8 mouse cellular contexts compared by ENCODE assay signal in genomic region chr1:195091699-195092219, GRCm38 (mm10). TPM values are rescaled to one million over a fixed set of nuclear protein-coding genes. Genes with fewer than 3 reads are reported as not detected.
A peak's percentile ranks its signal among the peaks of the same experiment; 100 is the strongest.
DNase-seq lines count a peak whose midpoint lies in the region; ATAC-seq and TF ChIP-seq lines count a peak whose summit lies in the region.

No protein-coding gene starts in this region.

- H3K9me3 ChIP-seq in lung, embryonic 14.5 days (ENCODE audit: low read depth, low read length) = no peaks in the 10 kb centered on the region
- no peaks in the 10 kb centered on the region for H3K9me3 ChIP-seq in limb, embryonic 13.5 days
- H3K9me3 ChIP-seq in neural tube, embryonic 15.5 days (replicated peaks) = no peaks in the 10 kb centered on the region

- H3K27ac ChIP-seq in lung, embryonic 14.5 days (ENCODE audit: low read depth) = peak overlapping the region; percentile 54; the same call in 1 of the 2 replicates
- no peak overlapping the region for H3K27ac ChIP-seq in embryonic fibroblast, embryonic 13.5 days (ENCODE audit: insufficient read depth, low read length)
- no peak overlapping the region for H3K27ac ChIP-seq in limb, embryonic 13.5 days
- no peak overlapping the region for H3K27ac ChIP-seq in neural tube, embryonic 15.5 days (replicated peaks)

- H3K4me2 ChIP-seq in lung, embryonic 14.5 days = peak overlapping the region; percentile 65
- H3K4me2 ChIP-seq in limb, embryonic 13.5 days (replicated peaks) = peak overlapping the region; percentile 73
- H3K4me2 ChIP-seq in neural tube, embryonic 15.5 days = peak overlapping the region; percentile 70

- peak; percentile 84 for ATAC-seq in lung, embryonic 14.5 days (ENCODE audit: insufficient read depth)
- ATAC-seq in limb, embryonic 13.5 days (ENCODE audit: low FRiP score, low read depth) = peak; percentile 70; the same call in 1 of the 2 replicates
- ATAC-seq in neural tube, embryonic 15.5 days (ENCODE audit: low FRiP score) = peak; percentile 59

- H3K4me1 ChIP-seq in lung, embryonic 14.5 days (ENCODE audit: insufficient read depth) = no peaks in the 10 kb centered on the region
- H3K4me1 ChIP-seq in embryonic fibroblast, embryonic 13.5 days (ENCODE audit: control insufficient read depth, insufficient read depth, low read length) = 0 out of 2 replicates have a peak, but pooled peaks cover 2% of the 10 kb centered on the region
- peaks cover 8% of the 10 kb centered on the region for H3K4me1 ChIP-seq in limb, embryonic 13.5 days
- H3K4me1 ChIP-seq in neural tube, embryonic 15.5 days = peaks cover 10% of the 10 kb centered on the region

- H3K9ac ChIP-seq in lung, embryonic 14.5 days = peak overlapping the region; percentile 34
- peak overlapping the region; percentile 55 for H3K9ac ChIP-seq in limb, embryonic 13.5 days
- no peak overlapping the region for H3K9ac ChIP-seq in neural tube, embryonic 15.5 days (replicated peaks)

- peak overlapping the region; percentile 40 for H3K4me3 ChIP-seq in lung, embryonic 14.5 days (ENCODE audit: low read depth, low read length)
- peak overlapping the region; percentile 32 for H3K4me3 ChIP-seq in embryonic fibroblast, embryonic 13.5 days (ENCODE audit: insufficient read depth, low read length)
- peak overlapping the region; percentile 46 for H3K4me3 ChIP-seq in limb, embryonic 13.5 days
- peak overlapping the region; percentile 37 for H3K4me3 ChIP-seq in neural tube, embryonic 15.5 days (replicated peaks)

- 19% methylated on average over 11 of the region's 11 CpGs for WGBS in lung, embryonic 14.5 days
- WGBS in limb, embryonic 13.5 days = 17% methylated on average over 11 of the region's 11 CpGs
- 21% methylated on average over 11 of the region's 11 CpGs for WGBS in neural tube, embryonic 15.5 days

- TF ChIP-seq POLR2A in embryonic fibroblast, embryonic 13.5 days (IDR thresholded peaks at IDR 0.05; ENCODE audit: low read depth, low read length) = no peak

- no peak for TF ChIP-seq CTCF in lung, embryonic 14.5 days (IDR thresholded peaks at IDR 0.05; ENCODE audit: low read depth)
- TF ChIP-seq CTCF in embryonic fibroblast, embryonic 13.5 days (IDR thresholded peaks at IDR 0.05; ENCODE audit: borderline replicate concordance, insufficient read depth, low read length) = no peak

- H3K36me3 ChIP-seq in lung, embryonic 14.5 days (ENCODE audit: insufficient read depth) = peaks cover 5% of the 10 kb centered on the region; the same call in 1 of the 2 replicates
- H3K36me3 ChIP-seq in limb, embryonic 13.5 days = peaks cover 5% of the 10 kb centered on the region
- H3K36me3 ChIP-seq in neural tube, embryonic 15.5 days = 0 out of 2 replicates have a peak, but pooled peaks cover 3% of the 10 kb centered on the region

- DNase-seq in lung, embryonic 14.5 days = no peak
- DNase-seq in lung, postnatal 14 days = no peak
- DNase-seq in adrenal gland, adult (ENCODE audit: inconsistent age in 2 of 2, low spot score in 1 of 2) = no peak
- DNase-seq in Muller cell, postnatal 12 days (ENCODE audit: inconsistent ontology term) = no peak
- no peak for DNase-seq in embryo, embryonic 10 days (ENCODE audit: low spot score)

- no peaks in the 10 kb centered on the region for H3K27me3 ChIP-seq in lung, embryonic 14.5 days (ENCODE audit: insufficient read depth, low read length)
- no peaks in the 10 kb centered on the region for H3K27me3 ChIP-seq in limb, embryonic 13.5 days
- H3K27me3 ChIP-seq in neural tube, embryonic 15.5 days (replicated peaks) = no peaks in the 10 kb centered on the region

RNA-seq across cellular contexts. Expression of gene Cd46, which starts 0.3 kb away (rescaled TPM):
- polyA plus RNA-seq in lung, embryonic 14.5 days (2014; fragmentation: Nextera tagmentation; extraction: Ambion mirVana) = 0.68 and 1.2 TPM in 2 replicates
- 1.7 and 2.2 TPM in 2 replicates for polyA plus RNA-seq in embryonic fibroblast, embryonic 13.5 days (2011; ENCODE audit: insufficient read length, low read depth, missing spikeins)
- 1.0 and 1.4 TPM in 2 replicates for polyA plus RNA-seq in limb, embryonic 13.5 days (2015; fragmentation: Nextera tagmentation; extraction: Ambion mirVana)
- polyA plus RNA-seq in neural tube, embryonic 15.5 days (2015; fragmentation: Nextera tagmentation; extraction: Ambion mirVana) = 1.2 and 1.3 TPM in 2 replicates

RNA-seq across cellular contexts. Expression of gene Cr1l, which starts 39.6 kb away (rescaled TPM):
- 66.4 and 73.4 TPM in 2 replicates for polyA plus RNA-seq in lung, embryonic 14.5 days (2014; fragmentation: Nextera tagmentation; extraction: Ambion mirVana)
- polyA plus RNA-seq in embryonic fibroblast, embryonic 13.5 days (2011; ENCODE audit: insufficient read length, low read depth, missing spikeins) = 97.9 and 121 TPM in 2 replicates
- 62.4 and 65.2 TPM in 2 replicates for polyA plus RNA-seq in limb, embryonic 13.5 days (2015; fragmentation: Nextera tagmentation; extraction: Ambion mirVana)
- polyA plus RNA-seq in neural tube, embryonic 15.5 days (2015; fragmentation: Nextera tagmentation; extraction: Ambion mirVana) = 35.5 and 45.3 TPM in 2 replicates
